Mouse (Mus musculus) kidney, embryonic 16.5 days (tissue): Measurements from ENCODE around the gene Snx3. TPM values are rescaled to one million over a fixed set of nuclear protein-coding genes. Genes with fewer than 3 reads are reported as not detected.
A peak's percentile ranks its signal among the peaks of the same experiment; 100 is the strongest.

ENCODE experiments used
- ATAC-seq: fragments of 200-750 bp; cut with Nextera tagmentation; 2 replicates; pipeline ENCODE4 v1.8.0; 2017; ENCODE audit warnings: moderate TSS enrichment; ENCODE audit not compliant: low FRiP score, low TSS enrichment
- H3K27ac ChIP-seq: fragments of 300-500 bp; sonication (generic); 2 replicates; pipeline ENCODE4 v1.5.1; 2014; ENCODE audit warnings: low read length
- H3K27me3 ChIP-seq: fragments of 300-500 bp; sonication (generic); 2 replicates; pipeline ENCODE4 v1.6.1; 2014; ENCODE audit warnings: low read length, control low read depth, mixed read lengths; ENCODE audit not compliant: insufficient read depth
- H3K36me3 ChIP-seq: fragments of 300-500 bp; sonication (generic); 2 replicates; pipeline ENCODE4 v1.6.1; 2014; ENCODE audit warnings: low read length, control low read depth, mixed read lengths; ENCODE audit not compliant: insufficient read depth
- H3K4me1 ChIP-seq: fragments of 300-500 bp; sonication (generic); 2 replicates; pipeline ENCODE4 v1.6.1; 2014; ENCODE audit warnings: low read length, control low read depth, mixed read lengths; ENCODE audit not compliant: insufficient read depth
- H3K4me2 ChIP-seq: fragments of 300-500 bp; sonication (generic); replicated peaks from 2 replicates; pipeline ENCODE4 v1.6.1; 2014; ENCODE audit warnings: low read depth, low read length
- H3K4me3 ChIP-seq: fragments of 300-500 bp; sonication (generic); 2 replicates; pipeline ENCODE4 v1.5.1; 2014; ENCODE audit warnings: mild to moderate bottlenecking, low read length
- H3K9ac ChIP-seq: fragments of 300-500 bp; sonication (generic); replicated peaks from 2 replicates; pipeline ENCODE4 v1.6.1; 2014; ENCODE audit warnings: low read length
- H3K9me3 ChIP-seq: fragments of 300-500 bp; sonication (generic); 2 replicates; pipeline ENCODE4 v1.6.1; 2016; ENCODE audit warnings: low read length, control low read depth
- WGBS: fragments of 180-500 bp; shearing (Covaris S2); extraction: QIAGEN DNeasy Blood & Tissue Kit; methylation state at CpG from one replicate; pipeline ENCODE4 v1.1.7; 2014; 5-methylcytosine and 5-hydroxymethylcytosine counted together
- polyA plus RNA-seq: library from polyadenylated mRNA; unstranded; fragments of >200 nt; fragmentation: Nextera tagmentation; extraction: Ambion mirVana; gene quantifications from 2 replicates; pipeline ENCODE4 v1.2.1, GENCODE M21; 2015

Snx3 gene
- polyA plus RNA-seq, 1 experiment from 2014 or later, result 371 TPM

DNA sequence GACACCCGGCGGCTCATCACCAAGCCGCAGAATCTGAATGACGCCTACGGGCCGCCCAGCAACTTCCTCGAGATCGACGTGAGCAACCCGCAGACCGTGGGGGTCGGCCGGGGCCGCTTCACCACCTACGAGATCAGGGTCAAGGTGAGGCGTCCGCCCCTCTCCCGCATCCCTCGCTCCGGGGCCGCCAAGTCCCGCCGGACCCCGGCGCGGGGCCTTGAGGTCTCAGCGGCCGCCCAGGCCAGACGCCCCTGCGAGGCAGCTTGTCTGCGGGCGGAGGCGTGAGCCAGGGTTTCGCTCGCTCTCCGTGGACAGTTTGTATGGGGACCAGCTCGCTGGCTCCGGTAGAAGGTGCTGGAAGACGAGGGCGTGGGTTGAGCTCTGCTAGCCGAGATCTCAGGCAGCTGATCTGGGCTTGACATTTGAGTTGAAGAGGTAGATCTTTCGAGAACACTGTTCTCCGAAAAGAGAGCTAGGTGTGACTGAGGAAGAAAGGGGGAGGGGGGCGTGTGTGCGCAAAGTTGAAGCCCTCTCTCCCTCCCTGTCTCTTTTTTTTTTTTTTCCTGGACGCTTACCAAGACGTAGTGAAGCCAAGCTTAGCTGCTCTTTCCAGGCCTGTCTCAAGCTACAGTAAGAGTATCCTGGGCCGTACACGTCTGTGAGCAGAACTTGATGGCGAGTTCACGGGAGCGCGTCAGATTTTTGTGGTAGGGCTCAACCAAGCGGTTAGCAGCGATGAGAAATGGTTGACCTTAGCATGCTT, 700 bp downstream of the Snx3 start:
- Histone ChIP-seq H3K36me3 (0 out of 2 replicates have a peak, but pooled peaks cover 2% of the 10 kb centered on the region), H3K4me1 (peaks cover 15% of the 10 kb centered on the region; the same call in 1 of the 2 replicates), H3K9ac (peak overlapping the region; percentile 95), H3K27ac (peak overlapping the region; percentile 99), H3K4me2 (peak overlapping the region; percentile 77), H3K9me3 (no peaks in the 10 kb centered on the region), H3K27me3 (no peaks in the 10 kb centered on the region), H3K4me3 (peak overlapping the region; percentile 85)
- ATAC-seq, result peak; percentile 47
- under 1% methylated on average over 55 of the region's 55 CpGs for WGBS

DNA sequence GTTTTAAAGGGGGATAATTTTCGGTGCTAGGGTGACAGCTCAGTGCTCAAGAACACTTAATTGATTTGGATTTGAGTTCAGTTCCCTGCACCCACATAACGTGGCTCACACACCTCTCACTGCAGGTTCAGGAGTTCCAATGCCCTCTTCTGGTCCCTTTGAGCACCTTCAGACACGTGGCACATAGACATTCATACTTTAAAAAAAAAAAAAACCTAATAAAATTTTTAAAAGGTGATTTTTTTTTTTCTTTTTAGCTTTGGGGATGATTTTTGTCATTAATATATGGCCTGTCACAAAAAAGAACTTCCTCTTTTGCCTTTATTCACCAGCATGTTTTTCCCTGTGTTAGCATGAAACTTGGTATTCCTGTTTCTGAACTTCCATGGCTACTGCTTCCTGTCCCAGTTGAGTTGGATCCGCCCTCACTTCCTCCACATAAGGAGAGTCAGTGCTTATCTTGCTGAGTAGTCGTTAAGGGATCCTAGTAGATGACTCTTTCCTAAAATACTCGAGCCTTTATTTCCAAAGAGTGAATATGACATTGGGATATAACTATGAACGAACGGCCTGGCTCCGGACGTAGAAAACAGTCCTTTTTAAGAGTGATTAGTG, 2.4 kb downstream of the Snx3 start:
- no peak overlapping the region for H3K27ac ChIP-seq
- peaks cover 15% of the 10 kb centered on the region; the same call in 1 of the 2 replicates for H3K4me1 ChIP-seq
- ATAC-seq, result no peak
- 84% methylated on average over 10 of the region's 10 CpGs for WGBS
- no peak overlapping the region for H3K4me3 ChIP-seq
- no peak overlapping the region for H3K9ac ChIP-seq
- 0 out of 2 replicates have a peak overlapping the region, but pooled peaks have one; percentile 12 for H3K4me2 ChIP-seq
- peaks cover 10% of the 10 kb centered on the region; the same call in 1 of the 2 replicates for H3K36me3 ChIP-seq
- no peaks in the 10 kb centered on the region for H3K27me3 ChIP-seq
- no peaks in the 10 kb centered on the region for H3K9me3 ChIP-seq

DNA sequence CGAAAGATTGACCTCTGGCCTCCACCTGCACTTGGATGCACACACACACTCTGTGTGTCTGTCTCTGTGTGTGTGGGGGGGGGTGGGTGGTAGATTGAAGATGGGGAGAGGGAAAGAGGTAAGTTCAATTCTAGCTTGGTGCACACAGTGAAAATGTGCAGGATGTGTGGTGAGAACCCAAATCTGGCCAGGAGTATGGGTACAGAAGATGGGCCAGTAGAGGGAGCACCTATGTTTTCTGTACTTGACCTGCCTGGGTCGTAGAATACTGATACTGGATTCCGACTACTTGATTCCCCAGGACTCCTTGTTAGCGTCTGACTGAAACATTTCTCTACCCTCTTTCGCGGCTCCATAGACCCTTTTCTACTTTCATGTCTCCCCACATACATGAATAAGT, 8.3 kb downstream of the Snx3 start:
- no peaks in the 10 kb centered on the region for H3K9me3 ChIP-seq
- no peak overlapping the region for H3K4me3 ChIP-seq
- H3K27ac ChIP-seq, result no peak overlapping the region
- peaks cover 16% of the 10 kb centered on the region; the same call in 1 of the 2 replicates for H3K36me3 ChIP-seq
- no peak overlapping the region for H3K4me2 ChIP-seq
- no peak for ATAC-seq
- no peak overlapping the region for H3K9ac ChIP-seq
- peaks cover 3% of the 10 kb centered on the region; the same call in 1 of the 2 replicates for H3K4me1 ChIP-seq
- no peaks in the 10 kb centered on the region for H3K27me3 ChIP-seq
- WGBS, result 90% methylated on average over 6 of the region's 6 CpGs

GRCm38 (mm10) chr10:42511184-42512135, 9.6 kb downstream of the Snx3 start:
- no peaks in the 10 kb centered on the region for H3K27me3 ChIP-seq
- no peaks in the 10 kb centered on the region for H3K9me3 ChIP-seq
- no peaks in the 10 kb centered on the region for H3K4me1 ChIP-seq
- H3K27ac ChIP-seq, result no peak overlapping the region
- no peak for ATAC-seq
- 86% methylated on average over 6 of the region's 6 CpGs for WGBS
- H3K9ac ChIP-seq, result no peak overlapping the region
- H3K4me3 ChIP-seq, result no peak overlapping the region
- no peak overlapping the region for H3K4me2 ChIP-seq
- peaks cover 16% of the 10 kb centered on the region; the same call in 1 of the 2 replicates for H3K36me3 ChIP-seq

GRCm38 (mm10) chr10:42514125-42514524, 12.3 kb downstream of the Snx3 start:
- H3K9ac ChIP-seq, result no peak overlapping the region
- H3K4me3 ChIP-seq, result no peak overlapping the region
- H3K36me3 ChIP-seq, result peaks cover 6% of the 10 kb centered on the region; the same call in 1 of the 2 replicates
- no peaks in the 10 kb centered on the region for H3K27me3 ChIP-seq
- H3K27ac ChIP-seq, result no peak overlapping the region
- no peak overlapping the region for H3K4me2 ChIP-seq
- no peaks in the 10 kb centered on the region for H3K9me3 ChIP-seq
- no peak for ATAC-seq
- H3K4me1 ChIP-seq, result no peaks in the 10 kb centered on the region

- no peak overlapping the region for H3K4me3 ChIP-seq
- no peak overlapping the region for H3K9ac ChIP-seq
- no peaks in the 10 kb centered on the region for H3K27me3 ChIP-seq
- ATAC-seq, result no peak
- H3K27ac ChIP-seq, result no peak overlapping the region
- WGBS, result 85% methylated on average over 8 of the region's 8 CpGs
- peaks cover 6% of the 10 kb centered on the region; the same call in 1 of the 2 replicates for H3K4me1 ChIP-seq
- H3K4me2 ChIP-seq, result no peak overlapping the region
- no peaks in the 10 kb centered on the region for H3K36me3 ChIP-seq
- H3K9me3 ChIP-seq, result no peaks in the 10 kb centered on the region
Observed at GRCm38 (mm10) chr10:42518363-42518762, 16.5 kb downstream of the Snx3 start.

DNA sequence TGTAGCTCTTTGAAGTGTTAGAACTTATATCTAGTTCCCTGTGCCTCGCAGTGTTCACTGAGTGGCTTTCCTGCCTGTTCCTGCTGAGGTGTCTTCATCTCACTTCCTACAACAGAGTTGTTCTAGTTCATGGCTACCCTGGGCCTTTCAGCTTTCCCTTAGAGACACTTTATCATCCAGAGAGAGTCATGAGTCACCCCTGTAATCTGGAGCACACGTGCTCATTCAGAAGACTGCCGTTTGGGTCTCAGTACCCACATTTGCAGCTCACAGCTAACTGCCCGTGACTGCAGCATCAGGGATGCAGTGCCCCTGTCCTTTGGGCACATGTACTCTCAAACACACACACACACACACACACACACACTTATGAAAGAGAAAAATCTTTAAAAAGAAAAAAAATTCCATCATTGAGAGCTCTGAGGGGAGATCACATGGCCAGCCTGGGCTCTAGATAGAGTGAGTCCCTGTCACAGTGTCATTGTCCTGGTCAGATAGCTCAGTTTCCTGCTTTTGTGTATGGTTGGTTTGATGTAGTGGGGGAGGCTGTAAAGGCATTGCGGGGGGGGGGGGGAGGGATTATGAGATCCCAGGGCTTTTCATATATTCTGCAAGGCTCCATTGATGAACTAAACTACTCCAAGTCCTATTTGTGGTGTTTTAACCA, 19.6 kb downstream of the Snx3 start:
- H3K9ac ChIP-seq, result no peak overlapping the region
- H3K9me3 ChIP-seq, result no peaks in the 10 kb centered on the region
- H3K27me3 ChIP-seq, result no peaks in the 10 kb centered on the region
- 55% methylated on average over 4 of the region's 5 CpGs for WGBS
- no peak overlapping the region for H3K4me2 ChIP-seq
- H3K4me3 ChIP-seq, result no peak overlapping the region
- H3K4me1 ChIP-seq, result peaks cover 6% of the 10 kb centered on the region; the same call in 1 of the 2 replicates
- ATAC-seq, result no peak
- no peak overlapping the region for H3K27ac ChIP-seq
- peaks cover 10% of the 10 kb centered on the region for H3K36me3 ChIP-seq

DNA sequence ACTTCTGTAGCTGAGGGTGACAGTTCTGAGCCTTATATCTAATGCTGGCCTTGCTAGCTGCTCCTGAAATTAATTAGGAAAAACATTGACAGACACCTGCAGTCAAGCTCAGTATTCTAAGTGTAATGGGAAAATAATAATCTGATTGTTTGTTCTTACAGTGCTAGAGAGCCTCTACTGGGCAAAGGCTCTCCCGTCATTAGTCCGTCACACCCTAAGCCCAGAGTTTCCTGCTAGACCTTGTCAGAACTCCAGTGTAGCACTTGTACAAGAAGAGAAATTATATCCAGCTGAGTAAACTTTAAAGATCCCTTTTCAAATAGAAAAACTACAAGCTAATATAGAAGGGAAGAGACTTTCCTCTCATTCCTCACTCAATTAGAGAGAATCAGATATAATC, 21.1 kb downstream of the Snx3 start:
- H3K4me2 ChIP-seq, result no peak overlapping the region
- H3K4me1 ChIP-seq, result peaks cover 6% of the 10 kb centered on the region; the same call in 1 of the 2 replicates
- H3K36me3 ChIP-seq, result peaks cover 17% of the 10 kb centered on the region
- H3K9ac ChIP-seq, result no peak overlapping the region
- ATAC-seq, result no peak
- 60% methylated on average over 2 of the region's 2 CpGs for whole genome bisulfite sequencing
- H3K27ac ChIP-seq, result no peak overlapping the region
- H3K9me3 ChIP-seq, result no peaks in the 10 kb centered on the region
- H3K27me3 ChIP-seq, result no peaks in the 10 kb centered on the region
- no peak overlapping the region for H3K4me3 ChIP-seq

DNA sequence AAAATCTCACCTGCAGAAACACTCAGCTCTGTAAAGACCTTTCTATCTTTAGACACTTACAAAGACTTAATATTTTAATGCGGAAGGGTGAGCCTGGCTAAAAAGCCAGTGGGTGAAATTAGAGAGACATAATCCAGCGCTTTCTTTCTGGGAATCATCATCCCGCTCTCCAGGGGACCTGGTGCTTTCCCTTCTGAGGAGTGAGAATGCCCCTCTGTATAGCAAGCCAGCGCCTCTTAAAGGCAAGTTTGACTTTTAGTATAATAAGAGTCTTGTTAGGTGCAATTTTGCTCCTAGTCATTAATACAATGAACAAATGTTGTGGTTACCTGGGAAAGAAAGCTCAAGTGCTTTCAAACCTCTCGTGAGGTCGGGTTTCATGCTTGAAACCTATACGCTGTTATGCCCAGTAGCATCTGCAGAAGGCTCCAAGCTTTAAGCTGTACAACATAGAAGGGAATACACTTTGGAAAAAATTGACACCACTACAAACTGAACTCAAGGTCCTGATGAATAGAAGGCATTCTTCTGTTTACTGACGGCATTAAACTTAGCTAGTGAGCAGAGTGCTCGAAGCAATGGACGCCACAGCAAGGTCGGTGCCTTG, 21.8 kb downstream of the Snx3 start:
- no peaks in the 10 kb centered on the region for H3K9me3 ChIP-seq
- H3K36me3 ChIP-seq, result peaks cover 24% of the 10 kb centered on the region
- no peaks in the 10 kb centered on the region for H3K27me3 ChIP-seq
- no peak overlapping the region for H3K9ac ChIP-seq
- no peak overlapping the region for H3K4me3 ChIP-seq
- no peak for ATAC-seq
- H3K27ac ChIP-seq, result no peak overlapping the region
- no peak overlapping the region for H3K4me2 ChIP-seq
- 71% methylated on average over 11 of the region's 11 CpGs for WGBS
- H3K4me1 ChIP-seq, result peaks cover 6% of the 10 kb centered on the region; the same call in 1 of the 2 replicates
